Mouse (Mus musculus) limb, embryonic 12.5 days (tissue): ENCODE measurements around the gene Ptpn14. TPM values are rescaled to one million over a fixed set of nuclear protein-coding genes. Genes with fewer than 3 reads are reported as not detected.

Experiments used
- ATAC-seq: fragments of 200-750 bp; cut with Nextera tagmentation; 2 replicates; pipeline ENCODE4 v1.8.0; 2017; ENCODE audit warnings: low read depth, moderate TSS enrichment; ENCODE audit not compliant: insufficient number of reproducible peaks, insufficient read depth, low FRiP score, low TSS enrichment
- H3K27ac ChIP-seq: fragments of 300-500 bp; sonication (generic); 2 replicates; pipeline ENCODE4 v1.5.1; 2016; ENCODE audit warnings: mild to moderate bottlenecking, moderate library complexity
- H3K27me3 ChIP-seq: fragments of 300-500 bp; sonication (generic); 2 replicates; pipeline ENCODE4 v1.6.1; 2016; ENCODE audit warnings: mild to moderate bottlenecking, moderate library complexity
- H3K36me3 ChIP-seq: fragments of 300-500 bp; sonication (generic); 2 replicates; pipeline ENCODE4 v1.6.1; 2016; ENCODE audit warnings: mild to moderate bottlenecking, moderate library complexity
- H3K4me1 ChIP-seq: fragments of 300-500 bp; sonication (generic); replicated peaks from 2 replicates; pipeline ENCODE4 v1.6.1; 2016
- H3K4me2 ChIP-seq: fragments of 300-500 bp; sonication (generic); 2 replicates; pipeline ENCODE4 v1.6.1; 2016; ENCODE audit warnings: mild to moderate bottlenecking, moderate library complexity
- H3K4me3 ChIP-seq: fragments of 300-500 bp; sonication (generic); replicated peaks from 2 replicates; pipeline ENCODE4 v1.5.1; 2016; ENCODE audit warnings: mild to moderate bottlenecking
- H3K9ac ChIP-seq: fragments of 300-500 bp; sonication (generic); replicated peaks from 2 replicates; pipeline ENCODE4 v1.6.1; 2016; ENCODE audit warnings: mild to moderate bottlenecking, moderate library complexity
- H3K9me3 ChIP-seq: fragments of 300-500 bp; sonication (generic); 2 replicates; pipeline ENCODE4 v1.6.1; 2016; ENCODE audit warnings: mild to moderate bottlenecking, moderate library complexity
- WGBS: fragments of 180-500 bp; shearing (Covaris S2); methylation state at CpG from one replicate; pipeline ENCODE4 v1.1.7; 2016; 5-methylcytosine and 5-hydroxymethylcytosine counted together
- polyA plus RNA-seq: library from polyadenylated mRNA; unstranded; fragments of >200 nt; fragmentation: Nextera tagmentation; extraction: Ambion mirVana; gene quantifications from 2 replicates; pipeline ENCODE4 v1.2.1, GENCODE M21; 2016

Ptpn14 gene
- polyA plus RNA-seq, 1 experiment from 2014 or later: 9.6 TPM

DNA sequence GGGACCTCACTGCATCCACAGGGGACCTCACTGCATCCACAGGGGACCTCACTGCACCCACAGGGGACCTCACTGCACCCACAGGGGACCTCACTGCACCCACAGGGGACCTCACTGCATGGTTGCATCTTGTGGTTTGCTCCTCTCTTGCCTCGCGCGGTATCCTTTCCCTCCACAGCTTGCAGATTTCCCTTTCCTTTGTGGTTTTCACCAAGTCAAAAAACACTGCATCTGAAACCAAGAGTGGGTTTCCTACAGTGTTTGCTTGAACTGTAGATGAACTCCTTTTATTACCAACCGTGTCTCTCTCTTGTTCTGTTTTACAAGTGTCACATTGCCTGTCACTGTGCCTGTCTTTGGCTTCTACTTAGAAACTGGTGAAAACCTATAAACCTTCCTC is 18.5 kb downstream of the Ptpn14 start:
- Histone ChIP-seq H3K4me3 (no peak overlapping the region), H3K27ac (no peak overlapping the region), H3K27me3 (no peaks in the 10 kb centered on the region), H3K4me1 (peaks cover 21% of the 10 kb centered on the region), H3K9me3 (no peaks in the 10 kb centered on the region), H3K36me3 (peaks cover 11% of the 10 kb centered on the region; the same call in 1 of the 2 replicates), H3K4me2 (no peak overlapping the region), H3K9ac (no peak overlapping the region)
- no peak for ATAC-seq
- 72% methylated on average over 4 of the region's 4 CpGs for WGBS

DNA sequence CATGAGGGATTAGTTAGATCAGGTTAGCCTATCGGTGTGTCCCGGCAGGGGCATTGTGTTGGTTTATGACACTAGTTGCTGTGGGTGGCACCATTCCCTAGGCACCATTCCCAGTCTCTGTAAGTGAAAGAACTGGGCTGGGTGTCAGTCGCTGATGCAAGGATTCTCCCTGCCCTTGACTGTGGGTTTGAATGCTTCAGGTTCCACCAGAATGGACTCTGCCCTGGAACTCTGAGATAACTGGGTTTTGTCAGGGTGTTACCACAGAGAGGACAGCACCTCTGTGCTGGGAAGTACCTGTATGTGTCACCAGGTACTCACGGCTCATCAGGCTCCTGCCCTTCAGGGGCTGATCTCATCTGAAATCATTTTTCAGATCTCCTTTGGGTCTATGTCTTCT is 21.7 kb downstream of the Ptpn14 start:
- peaks cover 6% of the 10 kb centered on the region; the same call in 1 of the 2 replicates for H3K36me3 ChIP-seq
- no peaks in the 10 kb centered on the region for H3K27me3 ChIP-seq
- peaks cover 21% of the 10 kb centered on the region for H3K4me1 ChIP-seq
- H3K4me3 ChIP-seq: no peak overlapping the region
- no peak overlapping the region for H3K9ac ChIP-seq
- no peak overlapping the region for H3K27ac ChIP-seq
- 96% methylated on average over 4 of the region's 4 CpGs for WGBS
- no peak for ATAC-seq
- no peaks in the 10 kb centered on the region for H3K9me3 ChIP-seq
- H3K4me2 ChIP-seq: no peak overlapping the region

DNA sequence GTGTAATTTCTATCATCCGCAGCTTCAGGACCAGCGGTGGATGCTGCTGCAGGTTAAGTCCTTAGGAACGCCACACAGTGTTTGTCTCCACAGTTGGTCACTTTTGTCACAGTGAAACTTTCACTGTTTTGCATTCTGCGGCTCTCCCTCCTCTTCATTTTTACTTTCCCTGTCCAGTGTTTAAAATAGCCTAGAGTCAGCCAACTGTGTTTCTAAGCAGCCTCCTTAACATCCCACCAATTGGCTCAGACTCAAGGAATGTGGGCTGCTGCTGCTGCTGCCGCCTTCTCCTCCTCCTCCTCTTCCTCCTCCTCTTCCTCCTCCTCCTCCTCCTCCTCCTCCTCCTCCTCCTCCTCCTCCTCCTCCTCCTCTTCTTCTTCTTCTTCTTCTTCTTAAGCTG is 22.2 kb downstream of the Ptpn14 start:
- Histone ChIP-seq H3K27me3 (no peaks in the 10 kb centered on the region), H3K36me3 (peaks cover 6% of the 10 kb centered on the region; the same call in 1 of the 2 replicates), H3K9me3 (no peaks in the 10 kb centered on the region), H3K4me1 (peaks cover 21% of the 10 kb centered on the region), H3K9ac (no peak overlapping the region), H3K27ac (no peak overlapping the region), H3K4me2 (no peak overlapping the region), H3K4me3 (no peak overlapping the region)
- 84% methylated on average over 5 of the region's 5 CpGs for WGBS
- ATAC-seq: no peak

DNA sequence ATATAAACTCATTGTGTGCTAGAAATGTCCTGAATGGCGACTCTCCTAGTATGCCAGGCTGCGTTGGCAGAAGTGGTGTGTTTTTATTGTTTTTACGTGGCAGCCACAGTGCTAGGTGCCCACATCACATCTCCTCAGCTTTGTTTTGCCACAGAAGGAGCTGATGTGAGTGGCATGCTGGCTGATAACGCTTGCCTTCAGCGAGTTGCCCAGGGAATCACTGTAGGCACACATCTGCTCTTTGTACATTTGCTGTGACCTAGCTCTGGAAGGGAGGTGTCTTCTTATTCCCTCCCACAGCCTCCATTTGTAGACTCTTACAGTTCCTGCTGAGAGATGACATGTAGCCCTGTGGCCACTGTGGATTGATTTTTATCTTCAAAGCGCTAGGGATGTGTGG is 24.2 kb downstream of the Ptpn14 start:
- no peak overlapping the region for H3K9ac ChIP-seq
- H3K4me2 ChIP-seq: no peak overlapping the region
- H3K27me3 ChIP-seq: no peaks in the 10 kb centered on the region
- H3K9me3 ChIP-seq: no peaks in the 10 kb centered on the region
- H3K27ac ChIP-seq: no peak overlapping the region
- WGBS: 89% methylated on average over 6 of the region's 6 CpGs
- no peak overlapping the region for H3K4me3 ChIP-seq
- peaks cover 6% of the 10 kb centered on the region; the same call in 1 of the 2 replicates for H3K36me3 ChIP-seq
- peaks cover 24% of the 10 kb centered on the region for H3K4me1 ChIP-seq
- ATAC-seq: no peak

DNA sequence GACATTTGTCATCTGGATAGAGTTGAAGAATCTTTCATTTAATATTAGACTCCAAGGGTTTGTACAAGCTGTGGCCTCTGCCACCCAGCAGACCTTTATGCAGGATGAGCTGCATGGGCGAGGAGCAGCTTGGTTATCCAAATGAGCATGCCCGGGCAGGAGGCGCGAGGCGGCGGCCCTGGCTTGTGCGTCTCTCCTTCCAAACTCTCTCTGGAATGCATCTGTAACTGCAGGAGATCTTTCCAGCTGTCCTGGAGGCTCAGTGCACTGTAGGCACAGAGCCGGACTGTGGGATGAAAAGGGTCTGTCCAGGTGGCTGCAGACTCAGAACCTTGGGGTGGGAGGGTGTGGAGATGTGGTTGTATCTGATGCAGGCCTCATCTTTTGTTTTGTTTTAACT is 27.0 kb downstream of the Ptpn14 start:
- Histone ChIP-seq H3K9me3 (no peaks in the 10 kb centered on the region), H3K27ac (peak overlapping the region; percentile 25; the same call in 1 of the 2 replicates), H3K36me3 (peaks cover 4% of the 10 kb centered on the region; the same call in 1 of the 2 replicates), H3K9ac (0 out of 2 replicates have a peak overlapping the region, but pooled peaks have one; percentile 27), H3K4me3 (no peak overlapping the region), H3K27me3 (no peaks in the 10 kb centered on the region), H3K4me2 (no peak overlapping the region), H3K4me1 (peaks cover 29% of the 10 kb centered on the region)
- ATAC-seq: no peak
- 57% methylated on average over 8 of the region's 8 CpGs for WGBS

DNA sequence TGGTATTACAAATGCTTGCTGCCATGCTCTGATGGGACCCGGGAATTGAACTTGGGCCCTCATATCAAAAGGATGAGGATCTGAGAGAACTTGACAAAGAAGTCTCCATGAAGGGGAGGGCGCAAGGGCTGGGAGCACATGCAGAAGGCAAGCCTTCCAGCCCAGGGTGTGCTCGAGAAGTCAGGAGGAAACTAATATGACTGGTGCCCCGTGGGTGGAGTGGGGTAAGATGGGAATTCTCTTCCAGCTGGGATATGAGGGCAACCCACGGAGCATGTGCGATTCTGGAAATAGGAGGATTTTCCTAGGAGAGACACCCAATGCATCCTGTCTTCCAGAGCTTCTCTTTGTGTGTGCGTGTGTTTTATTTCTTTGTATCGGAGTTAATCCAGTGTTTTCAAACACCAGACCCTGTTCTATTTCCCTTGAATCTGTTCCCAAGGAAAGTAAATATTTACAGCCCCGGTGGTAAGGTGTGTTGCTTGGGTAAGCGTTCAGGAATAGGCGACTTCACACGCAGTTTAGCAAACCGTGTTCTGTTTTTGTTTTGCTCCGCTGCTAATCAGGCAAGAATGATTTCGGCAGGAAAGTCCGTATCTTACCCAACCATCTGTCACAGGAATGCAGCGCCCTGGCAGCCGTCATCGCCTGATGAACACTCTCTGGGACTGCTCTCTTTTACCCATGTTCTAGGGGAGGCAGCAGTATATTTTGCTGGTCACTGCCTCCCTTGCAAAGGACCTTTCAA is 28.4 kb downstream of the Ptpn14 start:
- ATAC-seq: no peak
- no peaks in the 10 kb centered on the region for H3K36me3 ChIP-seq
- H3K27ac ChIP-seq: peak overlapping the region; percentile 67
- H3K4me1 ChIP-seq: peaks cover 42% of the 10 kb centered on the region
- no peak overlapping the region for H3K4me3 ChIP-seq
- H3K4me2 ChIP-seq: peak overlapping the region; percentile 19; the same call in 1 of the 2 replicates
- no peaks in the 10 kb centered on the region for H3K9me3 ChIP-seq
- no peaks in the 10 kb centered on the region for H3K27me3 ChIP-seq
- WGBS: 38% methylated on average over 19 of the region's 19 CpGs
- no peak overlapping the region for H3K9ac ChIP-seq

DNA sequence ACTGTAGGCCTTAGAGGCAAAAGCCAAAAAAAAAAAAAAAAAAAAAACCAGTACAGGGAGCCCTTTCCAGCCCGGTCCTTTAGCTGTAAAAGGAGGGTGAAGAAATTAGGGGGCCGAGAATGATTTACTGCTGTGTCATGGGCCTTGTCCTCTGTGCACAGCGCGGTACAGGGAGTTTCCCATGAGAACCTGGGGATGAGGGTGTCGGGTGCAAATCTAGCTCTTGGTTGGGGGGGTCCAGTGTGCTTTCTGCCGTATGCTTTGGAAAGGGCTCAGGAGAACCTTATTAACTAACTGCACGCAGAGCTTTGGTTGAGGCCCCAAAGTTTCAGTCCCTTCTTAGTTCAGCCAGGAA is 29.0 kb downstream of the Ptpn14 start:
- H3K4me1 ChIP-seq: peaks cover 47% of the 10 kb centered on the region
- no peaks in the 10 kb centered on the region for H3K27me3 ChIP-seq
- H3K36me3 ChIP-seq: no peaks in the 10 kb centered on the region
- no peak overlapping the region for H3K4me3 ChIP-seq
- peak overlapping the region; percentile 67; the same call in 1 of the 2 replicates for H3K27ac ChIP-seq
- no peak overlapping the region for H3K4me2 ChIP-seq
- no peaks in the 10 kb centered on the region for H3K9me3 ChIP-seq
- H3K9ac ChIP-seq: no peak overlapping the region
- ATAC-seq: no peak
- 43% methylated on average over 7 of the region's 7 CpGs for WGBS

DNA sequence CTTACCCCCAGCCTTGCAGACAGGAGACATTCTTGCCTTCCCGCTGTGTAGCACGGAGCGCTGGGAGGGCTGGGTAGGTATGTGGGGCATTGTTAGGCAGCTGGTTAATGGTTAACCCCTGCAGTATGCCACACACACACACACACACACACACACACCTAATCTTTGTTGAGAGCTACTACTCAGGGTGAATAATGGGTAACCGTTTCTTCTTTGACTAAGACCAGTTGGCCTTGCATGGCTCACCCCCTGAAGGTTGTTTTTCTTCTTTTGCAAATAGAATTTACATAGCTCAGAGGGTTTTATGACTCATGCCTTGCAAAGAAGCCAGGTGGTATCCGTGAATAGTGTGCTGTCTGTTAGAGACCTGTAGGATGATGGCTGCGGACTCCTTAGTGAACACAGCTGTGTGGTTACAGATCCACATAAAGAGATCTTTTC is 33.5 kb downstream of the Ptpn14 start:
- Histone ChIP-seq H3K27ac (peak overlapping the region; percentile 47), H3K9me3 (no peaks in the 10 kb centered on the region), H3K36me3 (no peaks in the 10 kb centered on the region), H3K27me3 (no peaks in the 10 kb centered on the region), H3K4me3 (no peak overlapping the region), H3K4me1 (peaks cover 43% of the 10 kb centered on the region), H3K4me2 (peak overlapping the region; percentile 17; the same call in 1 of the 2 replicates), H3K9ac (no peak overlapping the region)
- WGBS: 8% methylated on average over 6 of the region's 6 CpGs
- ATAC-seq: 0 out of 2 replicates have a peak, but pooled peaks have one; percentile 54

DNA sequence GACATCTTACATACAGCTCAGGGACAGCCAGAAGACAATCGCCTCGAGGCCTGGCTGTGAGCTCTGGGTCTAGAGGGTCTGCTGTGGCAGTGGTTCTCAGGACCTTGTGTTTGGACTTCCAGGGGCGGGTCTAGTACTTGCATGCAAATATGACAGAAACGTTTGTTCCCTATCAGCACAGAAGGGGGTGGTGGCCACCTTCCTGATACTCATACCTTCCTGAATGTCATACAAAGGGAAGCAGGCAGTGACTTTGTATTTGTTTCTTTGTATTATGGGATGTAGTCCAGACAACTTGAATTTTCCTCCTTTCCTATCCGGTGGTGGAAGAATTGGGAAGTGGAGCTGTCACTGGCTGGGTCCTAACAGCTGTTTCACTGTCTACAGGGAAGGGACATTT is 36.2 kb downstream of the Ptpn14 start:
- no peaks in the 10 kb centered on the region for H3K36me3 ChIP-seq
- H3K9me3 ChIP-seq: no peaks in the 10 kb centered on the region
- H3K27ac ChIP-seq: no peak overlapping the region
- H3K27me3 ChIP-seq: no peaks in the 10 kb centered on the region
- H3K4me1 ChIP-seq: peaks cover 36% of the 10 kb centered on the region
- no peak overlapping the region for H3K9ac ChIP-seq
- no peak overlapping the region for H3K4me2 ChIP-seq
- WGBS: 81% methylated on average over 5 of the region's 5 CpGs
- no peak for ATAC-seq
- no peak overlapping the region for H3K4me3 ChIP-seq

DNA sequence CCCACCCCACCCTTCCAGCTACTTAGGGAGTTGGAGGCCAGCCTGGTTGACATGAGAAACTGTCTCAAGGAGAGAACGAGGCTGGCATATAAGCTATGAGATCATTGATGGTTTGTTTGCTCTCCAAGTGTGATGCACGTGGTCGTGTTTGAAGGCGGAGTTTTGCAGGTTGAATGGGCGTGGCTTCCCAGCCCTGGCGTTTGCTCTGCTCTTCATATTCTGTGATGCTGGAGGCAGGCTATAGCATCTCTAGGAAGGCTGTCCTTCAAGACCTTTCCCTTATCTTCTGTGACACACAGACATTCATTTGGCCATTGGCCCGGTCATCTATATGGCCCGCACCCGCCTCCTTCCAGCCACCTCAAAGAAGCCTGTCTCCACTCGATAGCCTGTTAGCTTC is 39.1 kb downstream of the Ptpn14 start:
- H3K4me3 ChIP-seq: no peak overlapping the region
- no peak for ATAC-seq
- WGBS: 58% methylated on average over 10 of the region's 10 CpGs
- no peaks in the 10 kb centered on the region for H3K27me3 ChIP-seq
- H3K36me3 ChIP-seq: no peaks in the 10 kb centered on the region
- H3K4me2 ChIP-seq: no peak overlapping the region
- H3K9me3 ChIP-seq: no peaks in the 10 kb centered on the region
- H3K4me1 ChIP-seq: peaks cover 28% of the 10 kb centered on the region
- H3K9ac ChIP-seq: no peak overlapping the region
- H3K27ac ChIP-seq: no peak overlapping the region

DNA sequence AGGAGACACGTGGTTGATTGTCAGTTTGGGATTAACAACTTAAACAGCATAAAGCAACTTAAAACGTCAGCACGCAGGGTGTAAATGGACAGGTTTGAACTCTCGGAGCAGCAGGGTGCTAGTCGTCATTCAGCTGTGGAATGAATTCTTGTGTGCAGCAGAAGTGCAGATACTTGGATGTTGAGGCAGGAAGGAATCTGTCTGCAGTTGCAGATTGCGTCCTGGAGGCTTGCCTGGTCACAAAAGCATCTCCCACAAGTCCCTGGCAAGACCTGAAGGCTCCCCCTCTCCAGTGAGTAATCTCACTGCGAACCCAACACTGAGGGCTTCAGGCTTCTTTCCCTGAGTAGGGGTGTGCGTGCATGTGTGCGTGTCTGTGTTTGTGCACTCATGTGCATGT is 39.8 kb downstream of the Ptpn14 start:
- Histone ChIP-seq H3K27me3 (no peaks in the 10 kb centered on the region), H3K27ac (no peak overlapping the region), H3K4me2 (no peak overlapping the region), H3K4me3 (no peak overlapping the region), H3K4me1 (peaks cover 21% of the 10 kb centered on the region), H3K9ac (no peak overlapping the region), H3K9me3 (no peaks in the 10 kb centered on the region), H3K36me3 (no peaks in the 10 kb centered on the region)
- ATAC-seq: no peak
- 72% methylated on average over 9 of the region's 9 CpGs for WGBS

DNA sequence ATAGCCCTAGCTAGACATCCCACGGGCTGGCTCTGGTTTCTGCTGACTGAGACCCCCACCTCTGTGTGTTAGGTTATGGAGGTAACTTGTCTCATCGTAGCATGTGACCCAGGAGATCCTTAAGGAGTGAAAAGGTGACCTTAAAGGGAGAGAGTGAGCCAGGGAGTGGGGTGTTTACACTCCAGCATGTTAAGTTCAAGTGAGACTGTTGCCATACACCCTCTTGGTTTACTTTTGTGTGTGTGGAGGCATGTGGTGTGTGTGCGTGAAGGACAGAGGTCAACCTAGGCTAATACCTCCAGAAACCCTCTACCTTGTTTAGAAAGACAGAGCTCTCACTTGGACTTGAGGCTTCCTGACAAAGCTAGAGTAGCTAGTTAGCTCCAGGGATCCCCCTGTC is 42.4 kb downstream of the Ptpn14 start:
- no peak overlapping the region for H3K9ac ChIP-seq
- H3K27me3 ChIP-seq: no peaks in the 10 kb centered on the region
- H3K9me3 ChIP-seq: no peaks in the 10 kb centered on the region; the same call in 1 of the 2 replicates
- H3K4me2 ChIP-seq: no peak overlapping the region
- H3K4me3 ChIP-seq: no peak overlapping the region
- no peaks in the 10 kb centered on the region for H3K36me3 ChIP-seq
- 84% methylated on average over 3 of the region's 3 CpGs for WGBS
- ATAC-seq: no peak
- peaks cover 28% of the 10 kb centered on the region for H3K4me1 ChIP-seq
- H3K27ac ChIP-seq: no peak overlapping the region
